Mouse (Mus musculus) midbrain, embryonic 16.5 days (tissue): ENCODE data around the gene Lgals4. TPM values are rescaled to one million over a fixed set of nuclear protein-coding genes. Genes with fewer than 3 reads are reported as not detected.
A peak's percentile ranks its signal among the peaks of the same experiment; 100 is the strongest.

Source experiments
- ATAC-seq: fragments of 200-750 bp; cut with Nextera tagmentation; 2 replicates; pipeline ENCODE4 v1.8.0; 2017; ENCODE audit warnings: moderate TSS enrichment
- H3K27ac ChIP-seq: fragments of 300-500 bp; sonication (generic); 2 replicates; pipeline ENCODE4 v1.5.1; 2014; ENCODE audit warnings: mild to moderate bottlenecking, low read length, mixed read lengths
- H3K27me3 ChIP-seq: fragments of 300-500 bp; sonication (generic); 2 replicates; pipeline ENCODE4 v1.6.1; 2014; ENCODE audit warnings: low read depth, low read length, mixed read lengths; ENCODE audit not compliant: control insufficient read depth, insufficient read depth
- H3K36me3 ChIP-seq: fragments of 300-500 bp; sonication (generic); 2 replicates; pipeline ENCODE4 v1.6.1; 2014; ENCODE audit warnings: mild to moderate bottlenecking, low read length, moderate library complexity, mixed read lengths; ENCODE audit not compliant: control insufficient read depth, insufficient read depth
- H3K4me1 ChIP-seq: fragments of 300-500 bp; sonication (generic); 2 replicates; pipeline ENCODE4 v1.6.1; 2014; ENCODE audit warnings: mild to moderate bottlenecking, low read length, mixed read lengths; ENCODE audit not compliant: control insufficient read depth, insufficient read depth
- H3K4me2 ChIP-seq: fragments of 300-500 bp; sonication (generic); 2 replicates; pipeline ENCODE4 v1.6.1; 2014; ENCODE audit warnings: mild to moderate bottlenecking, low read length, mixed read lengths
- H3K4me3 ChIP-seq: fragments of 300-500 bp; sonication (generic); 2 replicates; pipeline ENCODE4 v1.5.1; 2014; ENCODE audit warnings: low read depth, mild to moderate bottlenecking, low read length, moderate library complexity, mixed read lengths
- H3K9ac ChIP-seq: fragments of 300-500 bp; sonication (generic); 2 replicates; pipeline ENCODE4 v1.6.1; 2014; ENCODE audit warnings: low read depth, low read length, mixed read lengths
- H3K9me3 ChIP-seq: fragments of 300-500 bp; sonication (generic); replicated peaks from 2 replicates; pipeline ENCODE4 v1.6.1; 2014; ENCODE audit warnings: mild to moderate bottlenecking, low read length, mixed read lengths; ENCODE audit not compliant: control insufficient read depth, poor library complexity, severe bottlenecking
- WGBS: fragments of 180-500 bp; shearing (Covaris S2); extraction: QIAGEN DNeasy Blood & Tissue Kit; methylation state at CpG from one replicate; pipeline ENCODE4 v1.1.7; 2014; 5-methylcytosine and 5-hydroxymethylcytosine counted together
- polyA plus RNA-seq: library from polyadenylated mRNA; unstranded; fragments of >200 nt; fragmentation: Nextera tagmentation; extraction: Ambion mirVana; gene quantifications from 2 replicates; pipeline ENCODE4 v1.2.1, GENCODE M21; 2015

Gene Lgals4
- polyA plus RNA-seq, 1 experiment from 2014 or later = 5.9 TPM

DNA sequence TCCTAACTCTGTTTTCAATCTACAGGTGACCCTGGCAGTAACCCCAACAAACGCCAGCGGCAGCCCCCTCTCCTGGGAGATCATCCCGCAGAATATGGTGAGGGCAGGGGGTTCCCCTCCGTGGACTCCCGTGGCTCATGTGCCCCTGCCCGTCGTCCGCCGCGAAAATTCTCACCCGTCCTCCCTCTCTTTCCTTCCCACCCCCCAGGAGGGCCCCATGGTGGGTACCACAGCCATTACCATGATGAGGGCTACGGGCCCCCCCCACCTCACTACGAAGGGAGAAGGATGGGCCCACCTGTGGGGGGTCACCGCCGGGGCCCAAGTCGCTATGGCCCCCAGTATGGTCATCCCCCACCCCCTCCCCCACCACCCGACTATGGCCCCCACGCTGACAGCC lies 15.2 kb upstream of the Lgals4 start:
- H3K27ac ChIP-seq = no peak overlapping the region
- H3K4me2 ChIP-seq = no peak overlapping the region
- H3K9me3 ChIP-seq = no peaks in the 10 kb centered on the region
- no peak for ATAC-seq
- no peak overlapping the region for H3K9ac ChIP-seq
- peaks cover 77% of the 10 kb centered on the region for H3K36me3 ChIP-seq
- H3K27me3 ChIP-seq = no peaks in the 10 kb centered on the region
- no peak overlapping the region for H3K4me3 ChIP-seq
- WGBS = 81% methylated on average over 18 of the region's 18 CpGs
- H3K4me1 ChIP-seq = peaks cover 2% of the 10 kb centered on the region; the same call in 1 of the 2 replicates

DNA sequence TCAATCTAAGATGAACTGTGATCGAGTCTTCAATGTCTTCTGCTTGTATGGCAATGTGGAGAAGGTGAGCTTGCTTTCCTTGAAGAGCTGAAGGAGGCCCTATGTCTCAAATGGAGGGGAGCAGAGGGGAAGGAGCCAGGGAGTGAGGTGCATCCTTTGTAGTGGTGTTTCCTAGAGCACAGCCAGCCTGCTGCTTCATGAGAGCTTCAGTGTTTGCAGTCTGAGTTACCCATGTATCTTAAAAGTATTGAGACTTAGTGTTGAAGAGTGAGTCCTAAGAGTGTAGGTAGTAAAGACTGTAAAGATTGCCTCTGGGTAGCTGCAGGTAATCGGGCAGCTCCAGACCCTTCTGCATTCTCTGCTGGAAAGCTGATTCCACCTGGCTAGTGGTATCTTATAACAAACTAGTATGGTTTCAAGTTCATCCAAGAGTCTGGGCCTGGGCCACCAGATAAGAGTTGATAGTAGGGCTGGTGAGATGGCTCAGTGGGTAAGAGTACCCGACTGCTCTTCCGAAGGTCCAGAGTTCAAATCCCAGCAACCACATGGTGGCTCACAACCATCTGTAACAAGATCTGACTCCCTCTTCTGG lies 14.7 kb upstream of the Lgals4 start:
- WGBS = 88% methylated on average over 4 of the region's 4 CpGs
- no peak overlapping the region for H3K4me2 ChIP-seq
- no peak overlapping the region for H3K27ac ChIP-seq
- H3K9me3 ChIP-seq = no peaks in the 10 kb centered on the region
- no peak overlapping the region for H3K9ac ChIP-seq
- H3K4me1 ChIP-seq = no peaks in the 10 kb centered on the region; the same call in 1 of the 2 replicates
- no peak overlapping the region for H3K4me3 ChIP-seq
- no peaks in the 10 kb centered on the region for H3K27me3 ChIP-seq
- ATAC-seq = no peak
- H3K36me3 ChIP-seq = peaks cover 72% of the 10 kb centered on the region

DNA sequence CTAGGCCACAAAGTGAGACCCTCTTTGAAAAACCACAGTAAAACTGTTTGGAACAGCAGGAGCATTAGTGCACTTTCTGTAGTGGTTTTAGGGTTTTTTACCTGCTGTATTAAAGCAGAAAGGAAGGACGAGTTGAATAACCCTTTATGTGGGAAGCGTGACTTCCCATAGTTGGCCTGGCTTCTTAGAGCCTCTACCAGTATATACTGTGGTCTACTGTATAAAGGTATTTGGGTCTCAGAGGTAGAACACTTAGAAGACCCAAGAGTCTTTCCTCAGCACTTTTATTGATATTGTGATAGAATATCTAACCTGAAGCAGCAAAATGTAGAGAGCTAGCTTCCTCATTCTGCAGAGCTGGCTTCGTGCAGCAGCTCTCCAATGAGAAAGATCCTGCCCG lies 14.1 kb upstream of the Lgals4 start:
- Histone ChIP-seq H3K4me2 (no peak overlapping the region), H3K9me3 (no peaks in the 10 kb centered on the region), H3K27me3 (no peaks in the 10 kb centered on the region), H3K4me3 (no peak overlapping the region), H3K27ac (no peak overlapping the region), H3K9ac (no peak overlapping the region), H3K36me3 (peaks cover 67% of the 10 kb centered on the region), H3K4me1 (peaks cover 4% of the 10 kb centered on the region)
- ATAC-seq = no peak
- 80% methylated on average over 4 of the region's 4 CpGs for WGBS

DNA sequence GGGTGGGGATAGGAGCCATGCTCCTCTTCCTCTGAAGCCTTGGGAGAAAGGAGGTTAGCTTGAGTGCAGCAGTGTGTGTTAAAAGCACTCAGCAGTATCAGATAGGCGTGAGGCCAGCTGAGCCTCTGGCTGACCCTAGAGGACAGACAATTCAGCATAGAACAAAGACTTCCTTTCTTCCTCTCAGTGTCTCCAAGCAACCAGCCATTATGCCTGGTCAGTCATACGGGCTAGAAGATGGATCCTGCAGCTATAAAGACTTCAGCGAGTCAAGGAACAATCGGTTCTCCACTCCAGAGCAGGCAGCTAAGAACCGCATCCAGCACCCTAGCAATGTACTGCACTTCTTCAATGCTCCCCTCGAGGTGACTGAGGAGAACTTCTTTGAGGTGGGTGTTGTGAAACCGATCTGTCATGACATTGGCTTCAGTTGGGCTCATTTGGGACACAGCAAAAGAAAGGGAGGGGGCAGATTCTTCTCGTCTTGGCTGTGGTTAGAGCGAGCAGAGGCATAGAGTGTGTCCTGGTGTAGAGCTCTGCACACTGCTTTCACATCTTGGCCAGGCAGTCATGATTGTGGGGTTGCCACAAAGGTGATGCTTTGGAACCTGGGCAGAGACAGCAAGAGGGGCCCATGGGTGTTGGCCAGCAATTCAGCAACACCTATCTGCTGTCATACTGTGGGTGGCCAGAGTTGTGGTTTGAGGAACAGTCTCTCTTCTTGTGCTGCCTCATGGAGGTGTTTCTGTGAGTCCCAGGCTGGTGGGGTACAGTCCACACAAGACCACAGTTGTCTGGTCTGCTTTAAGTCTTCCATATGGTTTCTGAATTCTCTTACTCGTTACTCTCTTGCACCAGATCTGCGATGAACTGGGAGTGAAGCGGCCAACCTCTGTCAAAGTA lies 13.0 kb upstream of the Lgals4 start:
- H3K4me3 ChIP-seq = no peak overlapping the region
- H3K9ac ChIP-seq = no peak overlapping the region
- H3K4me1 ChIP-seq = peaks cover 9% of the 10 kb centered on the region
- no peaks in the 10 kb centered on the region for H3K9me3 ChIP-seq
- H3K27ac ChIP-seq = peak overlapping the region; percentile 5; the same call in 1 of the 2 replicates
- no peak for ATAC-seq
- H3K4me2 ChIP-seq = no peak overlapping the region
- WGBS = 31% methylated on average over 12 of the region's 12 CpGs
- H3K36me3 ChIP-seq = peaks cover 57% of the 10 kb centered on the region
- H3K27me3 ChIP-seq = no peaks in the 10 kb centered on the region

DNA sequence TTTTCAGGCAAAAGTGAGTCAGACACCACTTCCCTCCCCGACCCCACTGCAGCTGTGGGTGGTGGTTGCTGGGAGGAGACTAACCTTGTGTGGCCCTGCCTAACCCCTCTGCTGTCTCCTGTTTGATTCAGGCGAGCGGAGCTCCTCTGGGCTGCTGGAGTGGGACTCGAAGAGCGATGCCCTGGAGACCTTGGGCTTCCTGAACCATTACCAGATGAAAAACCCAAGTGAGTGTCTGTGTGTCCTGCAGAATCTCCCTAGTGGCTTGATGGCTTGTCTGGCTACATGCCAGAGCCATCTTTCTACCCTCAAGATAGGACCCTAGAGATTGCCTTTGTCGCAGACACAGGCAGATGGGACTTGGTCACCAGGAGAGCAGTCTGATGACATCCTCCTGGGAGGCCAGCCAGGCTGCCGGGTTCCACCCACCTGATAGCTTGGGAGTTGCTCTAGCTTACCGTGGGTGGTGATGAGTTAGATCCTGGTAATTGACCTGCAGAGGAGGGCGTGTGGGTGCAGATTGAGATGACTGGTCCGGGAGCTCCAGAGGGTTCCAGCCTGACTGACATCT lies 12.3 kb upstream of the Lgals4 start:
- WGBS = 65% methylated on average over 10 of the region's 10 CpGs
- Histone ChIP-seq H3K4me1 (peaks cover 12% of the 10 kb centered on the region), H3K36me3 (peaks cover 50% of the 10 kb centered on the region), H3K27me3 (no peaks in the 10 kb centered on the region), H3K4me3 (no peak overlapping the region), H3K9ac (no peak overlapping the region), H3K4me2 (no peak overlapping the region), H3K9me3 (no peaks in the 10 kb centered on the region), H3K27ac (no peak overlapping the region)
- ATAC-seq = no peak

DNA sequence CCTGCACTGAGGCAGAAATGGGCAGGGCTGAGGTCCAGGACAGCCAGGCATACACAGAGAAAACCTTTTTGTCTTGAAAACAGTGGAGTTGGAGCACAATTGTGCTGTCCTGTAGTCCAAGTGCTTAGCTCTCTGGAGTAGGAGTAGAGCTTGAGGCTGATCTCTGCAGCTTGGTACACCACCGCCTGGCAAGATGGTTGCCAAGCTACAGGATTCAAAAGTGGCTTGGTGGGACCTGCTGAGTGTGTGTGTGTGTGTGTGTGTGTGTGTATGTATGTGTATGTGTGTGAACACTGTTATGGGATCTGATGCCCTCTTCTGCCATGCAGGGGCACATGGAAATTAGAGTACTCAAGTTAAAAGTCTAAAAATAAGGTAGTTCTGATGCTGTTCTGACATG lies 11.1 kb upstream of the Lgals4 start:
- Histone ChIP-seq H3K27me3 (no peaks in the 10 kb centered on the region), H3K36me3 (peaks cover 38% of the 10 kb centered on the region), H3K4me3 (no peak overlapping the region), H3K27ac (no peak overlapping the region), H3K9ac (no peak overlapping the region), H3K4me1 (peaks cover 12% of the 10 kb centered on the region), H3K9me3 (no peaks in the 10 kb centered on the region), H3K4me2 (no peak overlapping the region)
- 69% methylated on average over 1 of the region's 1 CpGs for WGBS
- no peak for ATAC-seq

DNA sequence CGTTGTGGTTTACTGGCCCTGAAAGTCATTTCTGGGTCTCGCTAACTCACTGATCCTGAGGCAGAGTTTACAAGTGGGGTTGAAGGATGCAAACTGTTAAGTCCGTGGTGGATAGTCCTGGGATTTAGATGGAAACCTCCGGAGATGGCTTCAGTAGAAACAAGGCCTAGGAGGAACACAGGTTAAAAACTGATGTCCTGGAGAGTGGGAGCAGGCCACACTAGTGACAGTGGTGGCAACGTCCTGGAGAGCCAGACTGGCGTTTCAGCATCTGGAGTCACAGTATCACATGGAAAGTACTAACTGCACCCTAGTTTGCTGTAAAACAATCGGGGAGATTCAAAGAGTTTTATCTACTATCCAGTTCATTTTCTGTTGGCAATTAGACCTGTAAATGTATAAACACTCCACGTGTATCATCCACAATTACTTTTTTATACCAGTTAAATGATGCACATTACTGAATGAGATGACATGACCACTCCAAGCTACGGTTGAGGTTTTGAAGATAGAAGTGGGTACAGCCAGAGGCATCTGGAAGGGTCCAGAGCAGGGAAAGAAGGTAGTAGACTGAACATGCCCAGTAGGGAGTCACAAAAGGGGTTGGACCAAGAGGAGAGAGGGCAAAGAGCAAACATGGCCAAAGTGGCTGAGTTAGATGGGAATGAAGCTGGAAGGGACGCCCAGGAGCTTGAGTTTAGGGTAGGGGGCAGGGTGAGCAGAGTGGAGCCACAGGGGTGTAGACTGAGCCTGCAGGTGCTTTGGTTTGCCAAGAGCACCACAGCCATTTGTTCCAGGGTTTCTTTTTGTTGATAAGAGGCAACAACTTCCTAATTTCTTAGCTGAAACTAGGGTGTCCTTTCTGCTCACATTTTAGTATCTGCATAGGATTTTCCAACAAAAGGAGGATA lies 10.4 kb upstream of the Lgals4 start:
- Histone ChIP-seq H3K4me3 (no peak overlapping the region), H3K4me2 (no peak overlapping the region), H3K4me1 (peaks cover 12% of the 10 kb centered on the region), H3K27ac (no peak overlapping the region), H3K36me3 (peaks cover 35% of the 10 kb centered on the region), H3K9ac (no peak overlapping the region), H3K9me3 (no peaks in the 10 kb centered on the region), H3K27me3 (no peaks in the 10 kb centered on the region)
- 58% methylated on average over 10 of the region's 10 CpGs for WGBS
- no peak for ATAC-seq

DNA sequence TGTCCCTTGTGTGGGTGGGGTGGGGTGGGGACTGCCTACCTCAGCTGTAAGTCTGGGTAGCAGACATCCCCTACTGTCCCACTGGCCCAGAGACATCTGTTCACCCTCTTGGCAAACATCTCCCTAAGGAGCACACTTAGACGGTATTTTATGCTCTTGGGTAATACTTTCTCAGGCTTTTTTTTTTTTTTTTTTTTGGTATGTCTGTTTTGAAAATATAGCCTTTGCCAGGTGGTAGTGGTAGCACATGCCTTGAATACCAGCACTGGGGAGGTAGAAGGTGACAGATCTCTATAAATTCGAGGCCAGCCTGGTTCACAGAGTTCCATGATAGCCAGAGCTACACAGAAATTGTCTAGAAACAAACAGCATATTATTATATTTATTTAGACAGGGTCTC lies 9.7 kb upstream of the Lgals4 start:
- H3K4me3 ChIP-seq = no peak overlapping the region
- H3K9me3 ChIP-seq = no peaks in the 10 kb centered on the region
- peaks cover 28% of the 10 kb centered on the region for H3K36me3 ChIP-seq
- ATAC-seq = no peak
- H3K27ac ChIP-seq = no peak overlapping the region; the same call in 1 of the 2 replicates
- 54% methylated on average over 2 of the region's 2 CpGs for WGBS
- no peak overlapping the region for H3K4me2 ChIP-seq
- H3K4me1 ChIP-seq = peaks cover 12% of the 10 kb centered on the region
- no peaks in the 10 kb centered on the region for H3K27me3 ChIP-seq
- H3K9ac ChIP-seq = no peak overlapping the region
